Mouse (Mus musculus): ENCODE measurements around the gene BC004004.

BC004004 gene

DNA sequence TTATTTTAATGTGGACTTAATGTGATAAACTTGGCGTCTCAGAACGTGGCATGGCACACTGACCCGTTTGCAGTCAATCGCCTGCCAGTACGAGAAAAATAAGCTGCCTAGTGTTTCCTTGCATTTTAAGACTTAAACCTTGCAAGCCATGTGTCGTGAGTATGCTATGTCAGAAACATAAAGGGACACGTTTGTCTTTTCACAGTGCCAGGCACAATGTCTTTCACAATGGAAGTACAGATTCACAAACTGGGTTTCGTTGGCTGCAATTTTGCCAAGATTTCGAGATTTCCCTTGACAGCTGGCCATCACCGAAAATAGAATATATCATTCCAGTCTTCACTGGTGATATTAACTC is 740 bp downstream of the BC004004 start:
- ChIA-PET CTCF (interaction anchor here (0.6 to 2.2 kb wide), 43 partner anchors 9 to 392 kb away, joined by 3 to 27 read pairs (median 4); partner anchors contain the start of genes Mtch1 (in 2 of the 4) and Fgd2 (in 1 of the 4)), POLR2A (interaction anchor here (0.6 to 3.1 kb wide), 25 partner anchors 8 to 800 kb away, joined by 3 to 20 read pairs (median 4); partner anchors contain the start of genes Gm28043 (in 1 of the 4), Mtch1 (in 1 of the 4), Rnf8 (in 1 of the 4) and Srsf3 (in 1 of the 4))

DNA sequence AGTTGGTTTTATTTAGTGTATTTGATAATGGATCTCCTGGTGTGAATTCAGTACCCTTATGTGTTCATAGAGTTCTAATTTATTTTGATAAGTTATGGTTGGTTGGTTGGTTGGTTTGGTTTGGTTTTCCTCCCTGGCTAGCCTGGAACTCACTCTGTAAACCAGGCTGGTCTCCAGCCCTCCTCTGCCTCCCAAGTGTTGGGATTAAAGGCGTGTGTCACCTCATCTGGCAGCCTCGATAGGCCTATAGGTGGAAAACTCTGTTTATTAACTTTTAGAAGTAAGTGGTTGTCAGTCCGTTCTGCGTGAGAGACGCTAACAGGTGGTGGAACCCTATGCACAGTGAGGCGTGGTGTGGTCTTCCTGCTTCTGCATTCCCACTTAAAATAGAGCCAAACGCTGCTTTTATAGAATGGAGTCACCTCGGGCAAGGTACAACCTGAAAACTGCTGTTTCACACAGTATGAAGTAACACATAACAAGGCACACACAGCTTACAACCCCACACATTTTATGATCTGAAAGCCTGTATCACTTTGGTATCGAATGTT is 1.6 kb downstream of the BC004004 start:
- ChIA-PET POLR2A (interaction anchor here (0.6 to 3.1 kb wide), 9 partner anchors 8 to 801 kb away, joined by 3 to 20 read pairs (median 4); no protein-coding TSS in a partner anchor), CTCF (interaction anchor here in 2 of 4 experiments (1.2 to 1.4 kb wide), 3 partner anchors 9 to 101 kb away, joined by 3 to 4 read pairs (median 4); no protein-coding TSS in a partner anchor)

DNA sequence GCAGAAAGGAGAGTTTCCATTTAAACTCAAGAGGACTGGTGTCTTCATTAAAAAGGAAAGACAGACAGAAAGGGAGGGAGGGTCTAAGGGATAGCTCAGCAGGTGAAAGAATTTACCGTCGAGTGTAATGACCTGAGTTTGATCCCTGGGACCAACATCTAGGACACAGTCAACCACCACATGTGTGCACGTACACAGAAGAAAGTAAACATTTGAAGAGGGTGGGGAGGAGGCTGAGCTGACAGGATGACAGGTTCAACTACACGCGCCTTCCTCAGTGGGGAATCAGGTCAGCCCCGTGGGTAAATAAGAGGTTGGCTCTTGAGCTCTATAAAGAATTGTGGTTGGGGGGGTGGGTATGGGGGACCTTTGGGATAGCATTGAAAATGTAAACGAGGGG is 4.6 kb downstream of the BC004004 start:
- POLR2A ChIA-PET = interaction anchor here in 3 of 4 experiments (0.6 to 1.4 kb wide), 4 partner anchors 165 to 292 kb away, joined by 3 to 5 read pairs (median 4); partner anchors contain the start of gene Cdkn1a (in 1 of the 3)
- CTCF ChIA-PET = interaction anchor here in 3 of 4 experiments (0.5 to 1.9 kb wide), 8 partner anchors 10 to 704 kb away, joined by 3 to 5 read pairs (median 4); partner anchors contain the start of gene Ppil1 (in 1 of the 3)

DNA sequence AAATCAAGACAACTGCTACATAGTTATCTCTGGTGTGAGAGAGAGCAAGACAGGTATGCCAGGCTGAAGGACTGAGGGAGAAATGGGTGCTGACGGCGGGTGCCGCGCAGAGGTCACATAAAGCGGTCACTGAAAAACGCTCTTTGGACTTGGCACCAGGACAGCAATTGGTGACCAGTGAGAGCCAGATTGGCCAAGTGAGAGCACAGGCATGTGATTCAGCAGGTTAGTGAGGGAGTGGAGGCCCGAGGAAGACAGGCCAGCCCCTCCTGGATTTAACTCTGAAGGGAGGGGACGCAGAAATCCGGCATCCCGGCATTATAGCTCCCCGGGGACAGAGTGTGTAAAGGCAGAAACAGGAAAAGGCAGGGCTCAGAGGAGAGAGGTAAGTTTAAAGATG is 5.3 kb downstream of the BC004004 start:
- POLR2A ChIA-PET = interaction anchor here in 3 of 4 experiments (0.6 to 1.4 kb wide), 5 partner anchors 9 to 293 kb away, joined by 3 to 4 read pairs (median 3); partner anchors contain the start of gene Cdkn1a (in 1 of the 3)

DNA sequence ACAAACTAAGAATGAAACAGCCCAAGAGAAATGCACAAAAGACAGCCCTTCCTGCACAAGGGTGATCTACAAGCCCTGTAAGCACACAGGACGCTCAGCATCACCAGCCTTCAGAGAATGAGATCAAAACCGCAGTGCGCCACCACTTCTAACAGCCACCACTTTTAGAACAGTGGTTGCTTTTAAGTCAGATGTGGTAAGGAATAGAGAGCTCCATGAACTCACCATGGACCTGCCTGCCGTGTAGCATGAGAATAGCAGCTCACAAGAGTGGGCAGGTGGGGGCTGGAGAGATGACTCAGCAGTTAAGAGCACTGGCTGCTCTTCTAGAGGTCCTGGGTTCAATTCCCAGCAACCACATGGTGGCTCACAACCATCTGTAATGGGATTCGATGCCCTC is 11.8 kb downstream of the BC004004 start:
- POLR2A ChIA-PET = interaction anchor here in 3 of 4 experiments (0.6 to 3.2 kb wide), 9 partner anchors 11 to 183 kb away, joined by 3 to 20 read pairs (median 3); partner anchors contain the start of gene BC004004 (in 2 of the 3)
- CTCF ChIA-PET = interaction anchor here (0.9 to 2.4 kb wide), 8 partner anchors 12 to 470 kb away, joined by 3 to 10 read pairs (median 5); partner anchors contain the start of gene BC004004 (in 2 of the 4)

More for the DNA sequence above, 5.3 kb downstream of the BC004004 start:
- CTCF ChIA-PET = interaction anchor here in 3 of 4 experiments (0.5 to 1.2 kb wide), 8 partner anchors 10 to 242 kb away, joined by 3 to 8 read pairs (median 4); partner anchors contain the start of gene Ppil1 (in 1 of the 3)

DNA sequence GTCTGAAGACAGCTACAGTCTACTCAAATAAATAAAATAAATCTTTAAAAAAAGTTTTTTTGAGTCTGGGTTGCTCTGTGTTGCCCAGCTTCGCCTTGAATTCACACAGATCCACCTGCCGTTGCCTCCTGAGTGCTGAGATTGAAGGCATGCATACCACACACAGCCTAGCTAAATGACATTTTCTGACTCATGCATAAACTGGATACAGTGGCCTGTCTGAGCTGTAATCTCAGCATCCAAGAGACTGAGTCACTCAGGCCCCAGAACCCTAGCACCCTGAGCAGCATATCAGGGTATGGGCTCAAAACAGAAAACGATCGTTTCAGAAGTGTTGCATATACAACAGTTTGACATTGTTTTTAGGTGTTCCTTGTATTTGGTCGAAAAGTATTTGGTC is 13.0 kb downstream of the BC004004 start:
- ChIA-PET POLR2A (interaction anchor here in 2 of 4 experiments (0.6 to 3.2 kb wide), 6 partner anchors 13 to 156 kb away, joined by 3 to 20 read pairs (median 3); partner anchors contain the start of gene BC004004 (in 1 of the 2)), CTCF (interaction anchor here in 3 of 4 experiments (0.6 to 2.4 kb wide), 10 partner anchors 13 to 473 kb away, joined by 3 to 12 read pairs (median 5); partner anchors contain the start of gene BC004004 (in 1 of the 3))

DNA sequence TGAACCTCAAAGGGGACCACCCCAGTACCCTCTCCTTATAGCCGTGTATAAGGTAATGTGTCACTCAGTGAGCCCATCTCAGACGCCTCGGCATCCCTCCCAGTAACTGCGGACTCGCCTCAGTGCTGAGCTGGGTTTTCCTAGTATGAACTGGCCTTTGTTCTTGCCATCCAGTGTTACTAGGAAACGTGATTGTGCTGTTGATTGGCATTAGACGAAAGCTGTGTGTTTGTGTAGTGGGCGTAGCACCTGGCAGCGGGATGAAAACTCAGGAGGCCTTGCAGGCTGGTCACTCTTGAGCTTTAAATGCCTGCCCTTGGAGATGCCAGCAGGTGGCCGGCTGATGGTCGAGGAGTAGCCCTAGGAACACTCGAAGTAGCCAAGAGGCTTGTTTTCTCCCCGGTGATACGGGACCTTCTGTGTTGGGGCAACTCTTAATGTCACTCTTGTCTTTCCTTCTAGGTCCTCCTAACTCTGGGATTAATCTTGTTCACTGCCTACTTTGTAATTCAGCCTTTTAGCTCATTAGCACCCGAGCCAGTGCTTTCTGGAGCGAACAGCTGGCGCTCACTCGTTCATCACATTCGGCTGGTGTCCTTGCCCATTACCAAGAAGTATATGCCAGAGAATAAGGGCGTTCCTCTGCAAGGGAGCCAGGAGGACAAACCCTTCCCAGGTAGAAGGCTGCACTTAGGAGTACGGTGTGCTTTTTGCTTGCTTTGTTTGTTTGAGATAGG is 13.8 kb downstream of the BC004004 start:
- ChIA-PET POLR2A (interaction anchor here in 3 of 4 experiments (0.5 to 3.2 kb wide), 14 partner anchors 8 to 1972 kb away, joined by 3 to 20 read pairs (median 4); partner anchors contain the start of genes Mtch1 (in 2 of the 3), BC004004 (in 1 of the 3) and Srsf3 (in 1 of the 3)), CTCF (interaction anchor here in 3 of 4 experiments (0.6 to 1.6 kb wide), 10 partner anchors 12 to 597 kb away, joined by 3 to 10 read pairs (median 3); partner anchors contain the start of gene BC004004 (in 2 of the 3))

DNA sequence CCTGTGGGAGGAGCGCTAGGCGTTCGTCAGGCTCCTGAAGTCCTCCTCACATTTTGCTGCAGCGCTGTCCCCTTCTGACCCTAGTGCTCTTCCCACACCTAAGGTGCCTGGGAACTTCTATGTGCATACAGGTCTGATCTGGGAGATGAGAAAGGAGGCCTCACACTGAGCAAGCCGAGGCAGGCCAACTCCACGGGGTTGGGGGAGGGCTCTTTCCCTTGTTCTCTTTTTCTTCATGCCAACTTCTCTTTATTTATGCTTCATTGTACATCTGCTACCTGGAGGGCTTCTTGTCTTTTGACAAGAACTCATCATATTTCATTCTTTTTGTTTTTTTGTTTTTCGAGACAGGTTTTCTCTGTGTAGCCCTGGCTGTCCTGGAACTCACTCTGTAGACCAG is 23.2 kb downstream of the BC004004 start:
- CTCF ChIA-PET = interaction anchor here in 1 of 4 experiments (0.8 kb wide), 1 partner anchor 23 kb away, joined by 3 read pairs; the partner anchor contains the start of gene BC004004
- POLR2A ChIA-PET = interaction anchor here in 1 of 4 experiments (1.1 kb wide), 1 partner anchor 9 kb away, joined by 3 read pairs; no protein-coding TSS in a partner anchor

DNA sequence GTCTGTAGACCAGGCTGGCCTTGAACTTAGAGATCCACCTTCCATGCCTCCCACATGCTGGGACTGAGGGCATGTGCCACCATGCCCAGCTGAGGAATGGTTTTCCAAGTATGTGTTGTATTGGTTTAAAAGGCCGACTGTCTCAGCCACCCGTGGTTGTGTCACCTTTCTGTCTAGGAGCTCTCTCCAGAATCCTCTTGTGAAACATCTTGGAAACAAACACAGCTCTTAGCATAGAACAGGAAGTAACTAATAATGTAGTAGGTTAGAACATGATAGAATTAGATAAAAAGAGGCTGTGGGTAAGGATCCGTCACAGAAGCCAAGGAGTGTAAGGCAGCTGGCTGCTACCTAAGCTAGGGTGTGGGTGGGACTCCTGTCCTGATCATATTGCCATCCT is 24.4 kb downstream of the BC004004 start:
- ChIA-PET CTCF (interaction anchor here in 2 of 4 experiments (0.6 to 0.8 kb wide), 2 partner anchors 10 to 78 kb away, joined by 3 to 5 read pairs; no protein-coding TSS in a partner anchor), POLR2A (interaction anchor here in 3 of 4 experiments (0.6 to 1.2 kb wide), 4 partner anchors 10 to 38 kb away, joined by 3 read pairs; no protein-coding TSS in a partner anchor)

DNA sequence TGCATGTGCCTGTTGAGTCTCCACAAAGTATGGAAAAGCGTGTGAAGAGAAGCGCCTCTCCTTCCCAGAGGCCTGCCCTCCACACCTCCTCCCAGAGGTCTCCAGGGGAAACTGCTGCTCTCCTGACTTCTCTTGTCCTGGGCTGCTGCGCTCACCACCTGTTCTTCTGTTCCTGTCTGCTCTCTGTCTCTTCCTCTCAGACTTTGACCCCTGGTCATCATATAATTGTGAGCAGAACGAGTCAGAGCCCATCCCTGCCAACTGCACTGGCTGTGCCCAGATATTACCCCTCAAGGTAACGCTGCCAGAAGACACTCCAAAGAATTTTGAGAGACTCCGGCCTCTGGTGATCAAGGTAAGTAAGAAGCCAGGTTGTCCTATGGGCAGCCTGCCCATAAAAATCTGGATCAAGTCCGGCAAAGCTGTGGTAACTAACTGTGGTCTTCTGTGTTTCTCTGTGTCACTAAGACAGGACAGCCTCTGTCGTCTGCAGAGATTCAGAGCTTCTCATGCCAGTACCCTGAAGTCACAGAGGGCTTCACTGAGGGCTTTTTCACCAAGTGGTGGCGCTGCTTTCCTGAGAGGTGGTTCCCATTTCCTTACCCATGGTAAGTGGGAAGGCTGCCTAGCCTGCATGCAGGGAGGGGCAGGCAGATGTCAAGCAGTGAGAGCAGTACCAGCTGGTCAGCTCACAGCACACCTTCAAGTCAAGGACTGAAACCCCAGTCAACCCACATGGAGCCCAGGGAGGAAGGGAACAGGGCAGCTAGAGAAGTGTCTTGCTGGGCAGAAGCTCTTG is 25.4 kb downstream of the BC004004 start:
- ChIA-PET POLR2A (interaction anchor here in 2 of 4 experiments (1.2 to 1.9 kb wide), 3 partner anchors 9 to 76 kb away, joined by 3 to 5 read pairs (median 4); no protein-coding TSS in a partner anchor), CTCF (interaction anchor here in 3 of 4 experiments (0.6 to 2.1 kb wide), 8 partner anchors 9 to 77 kb away, joined by 3 to 12 read pairs (median 4); partner anchors contain the start of genes BC004004 (in 1 of the 3) and Ppil1 (in 1 of the 3))

DNA sequence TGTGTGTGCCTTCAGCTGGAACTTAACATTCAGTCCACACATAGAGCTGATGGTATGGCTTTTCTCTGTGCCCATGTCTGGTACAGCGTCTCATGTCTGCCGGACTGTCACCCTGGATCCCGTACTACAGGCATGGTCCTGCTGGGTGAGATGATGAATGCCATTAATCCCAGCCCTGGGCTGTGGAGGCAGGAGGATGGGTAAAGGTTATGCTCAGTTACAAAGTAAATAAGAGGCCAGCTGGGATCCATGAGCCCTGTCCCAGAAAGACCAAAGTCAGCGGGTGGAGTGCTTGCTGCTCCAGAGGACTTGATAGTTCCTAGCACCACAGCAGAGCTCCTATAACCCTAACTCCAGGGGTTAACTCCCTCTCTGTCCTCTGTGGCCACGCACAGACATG is 27.2 kb downstream of the BC004004 start:
- CTCF ChIA-PET = interaction anchor here in 3 of 4 experiments (0.6 to 2.1 kb wide), 5 partner anchors 20 to 143 kb away, joined by 3 to 12 read pairs (median 3); partner anchors contain the start of gene BC004004 (in 1 of the 3)

DNA sequence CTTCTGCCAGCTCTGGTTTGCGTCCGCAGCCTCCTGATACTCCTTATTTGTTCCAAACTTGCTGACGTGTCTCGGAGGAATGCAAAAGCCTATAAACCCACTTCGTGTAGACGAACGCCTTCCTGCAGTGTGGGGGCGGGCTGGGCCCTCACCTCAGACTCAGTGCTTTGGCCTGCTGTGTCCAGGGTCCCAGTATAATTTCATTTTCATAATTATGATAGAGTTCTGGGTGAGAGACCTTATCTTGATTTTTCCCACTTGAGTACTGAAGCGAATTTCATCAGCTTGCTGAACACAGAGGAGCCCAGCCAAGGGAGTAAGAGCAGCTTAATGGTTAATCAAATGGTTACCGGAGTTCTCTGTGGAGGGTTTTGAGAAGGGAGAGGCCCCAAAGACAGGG is 28.7 kb downstream of the BC004004 start:
- ChIA-PET CTCF (interaction anchor here (0.6 to 2.4 kb wide), 11 partner anchors 8 to 291 kb away, joined by 3 to 13 read pairs (median 5); partner anchors contain the start of gene BC004004 (in 3 of the 4)), POLR2A (interaction anchor here in 3 of 4 experiments (0.5 to 1.4 kb wide), 5 partner anchors 12 to 25 kb away, joined by 3 to 4 read pairs (median 3); no protein-coding TSS in a partner anchor)

More for the DNA sequence above, 27.2 kb downstream of the BC004004 start:
- POLR2A ChIA-PET = interaction anchor here in 1 of 4 experiments (0.9 to 1.9 kb wide), 3 partner anchors 8 to 43 kb away, joined by 3 to 5 read pairs (median 3); no protein-coding TSS in a partner anchor

DNA sequence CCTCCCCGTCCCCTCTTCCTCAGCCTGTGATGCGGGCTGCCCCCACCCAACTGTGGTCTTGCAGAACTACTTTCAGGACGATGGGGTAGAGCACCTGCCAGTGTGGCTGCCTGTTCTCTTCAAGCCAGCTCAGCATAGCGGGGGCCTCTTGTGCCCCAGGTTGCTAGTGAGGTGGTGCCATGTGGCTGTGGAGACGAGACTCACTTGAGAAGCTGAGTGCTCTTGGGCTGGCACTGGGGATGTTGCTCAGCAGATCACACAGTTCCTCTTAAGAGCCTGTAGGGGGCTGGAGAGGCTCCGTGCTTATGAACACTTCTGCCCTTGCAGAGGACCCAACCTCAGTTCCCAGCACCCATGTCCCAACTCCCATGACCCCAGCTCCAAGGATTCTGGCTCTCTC is 29.2 kb downstream of the BC004004 start:
- CTCF ChIA-PET = interaction anchor here (0.6 to 2.4 kb wide), 12 partner anchors 8 to 310 kb away, joined by 3 to 13 read pairs (median 5); partner anchors contain the start of gene BC004004 (in 3 of the 4)

DNA sequence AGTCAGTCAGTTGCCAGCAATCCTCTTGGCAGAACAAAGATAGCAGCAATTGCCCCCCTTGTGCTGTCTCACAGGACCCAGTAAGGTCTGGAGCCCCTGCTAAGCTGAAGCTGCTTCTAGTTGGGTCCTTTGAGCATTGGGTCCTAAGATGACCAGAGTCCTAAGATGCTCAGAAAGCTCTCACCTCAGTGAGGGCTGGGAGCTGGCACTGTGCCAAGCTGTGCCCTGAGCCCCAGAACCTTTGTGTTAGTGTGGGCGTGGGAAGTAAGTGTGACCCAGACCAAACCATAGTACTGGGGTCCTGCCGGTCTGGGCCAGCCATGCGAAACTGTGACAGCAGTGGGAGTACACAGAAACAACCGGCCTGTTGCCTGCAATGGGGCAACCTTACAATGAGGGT is 30.7 kb downstream of the BC004004 start:
- POLR2A ChIA-PET = no interaction called here
- CTCF ChIA-PET = interaction anchor here in 2 of 4 experiments (2.4 kb wide), 2 partner anchors 72 kb away, joined by 11 to 13 read pairs; no protein-coding TSS in a partner anchor

More for the DNA sequence above, 29.2 kb downstream of the BC004004 start:
- POLR2A ChIA-PET = interaction anchor here in 3 of 4 experiments (0.5 to 1.4 kb wide), 7 partner anchors 12 to 1299 kb away, joined by 3 to 10 read pairs (median 3); no protein-coding TSS in a partner anchor

DNA sequence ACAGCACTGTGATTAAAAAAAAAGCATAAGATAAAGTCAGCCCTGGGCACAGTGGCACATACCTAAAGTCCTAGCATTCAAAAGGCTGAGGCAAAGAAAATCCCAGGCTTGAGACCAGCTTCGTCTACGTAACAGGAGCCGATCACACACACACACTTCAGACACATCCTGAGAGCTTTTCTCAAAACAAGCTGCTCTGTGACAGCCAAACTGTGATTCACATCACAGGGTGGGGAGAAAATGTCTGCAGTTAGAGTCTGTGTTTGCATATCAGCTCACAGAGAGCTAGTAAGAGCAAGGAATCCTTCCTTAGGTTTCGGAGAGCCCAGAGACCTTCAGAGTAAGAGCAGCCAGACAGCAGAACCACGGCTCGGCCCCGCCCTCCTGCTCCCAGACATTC is 32.3 kb downstream of the BC004004 start:
- CTCF ChIA-PET = interaction anchor here (0.6 to 4.8 kb wide), 10 partner anchors 16 to 155 kb away, joined by 3 to 24 read pairs (median 4); no protein-coding TSS in a partner anchor
- POLR2A ChIA-PET = interaction anchor here (0.6 to 1.1 kb wide), 5 partner anchors 41 to 235 kb away, joined by 3 to 5 read pairs (median 3); partner anchors contain the start of gene Mtch1 (in 1 of the 4)

DNA sequence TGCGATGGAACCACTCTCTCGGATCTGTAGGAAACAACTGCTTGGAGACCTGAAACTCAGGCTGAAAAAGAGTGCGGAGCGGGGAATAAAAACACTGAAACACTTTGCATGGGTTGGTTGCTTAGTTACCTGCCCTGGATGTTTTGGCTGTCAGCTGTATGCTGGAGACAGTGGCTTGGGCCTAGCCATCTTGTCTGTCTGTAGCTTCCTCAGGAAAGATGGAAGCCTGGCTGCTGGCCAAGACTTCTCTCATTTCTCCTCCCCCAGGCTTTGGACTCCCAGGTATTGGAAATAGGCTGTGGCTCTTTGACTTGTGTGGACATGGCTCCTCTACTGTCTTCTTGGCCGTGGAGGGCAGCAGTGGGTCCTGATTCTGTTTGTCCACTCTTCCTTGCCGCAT is 32.8 kb downstream of the BC004004 start:
- POLR2A ChIA-PET = interaction anchor here in 3 of 4 experiments (0.9 to 1.1 kb wide), 3 partner anchors 40 to 229 kb away, joined by 3 to 4 read pairs (median 3); partner anchors contain the start of gene Mtch1 (in 1 of the 3)
- CTCF ChIA-PET = interaction anchor here (0.6 to 4.8 kb wide), 12 partner anchors 13 to 1995 kb away, joined by 3 to 24 read pairs (median 4); partner anchors contain the start of gene BC004004 (in 1 of the 4)
